Mouse (Mus musculus): ENCODE measurements at regions not wholly inside any gene's neighbourhood (a gene's known extent, or its start where the extent isn't known, plus 50 kb on each side); places are given as distances from the start of the nearest gene placed in this dataset.

GRCm38 (mm10) chr14:95424302-95424701, 456.8 kb upstream of the 4921530L21Rik start:
- intact Hi-C loops (cut with DNase I), result no loop called here
- DNase-seq (ENCODE audit: extremely low spot score in 1 of 2, low spot score in 2 of 2), result no peak

GRCm38 (mm10) chr14:95434250-95434649, 446.8 kb upstream of the 4921530L21Rik start:
- no peak for DNase-seq (ENCODE audit: extremely low spot score in 1 of 2, low spot score in 2 of 2)
- intact Hi-C loops (cut with DNase I), result loop anchor here (10.0 kb wide), 1 partner anchor 171 kb away; no protein-coding TSS in a partner anchor
